Mouse (Mus musculus): Measurements from ENCODE around the gene Noto.
A peak's percentile ranks its signal among the peaks of the same experiment; 100 is the strongest.
"Not testable (repeated sequence)": the region's sequence is repeated elsewhere in the genome, so short reads cannot be mapped to it uniquely, and the experiment has no call there.

Noto gene

GRCm38 (mm10) chr6:85431842-85432431, 8.3 kb downstream of the Noto start, which contains the start of gene Smyd5:
Smyd5 (plus strand) TSS chr6:85431989.
- peak; percentile 94 for DNase-seq

GRCm38 (mm10) chr6:85433865-85434264, 10.2 kb downstream of the Noto start:
- no peak for DNase-seq

- DNase-seq: no peak
Measured at GRCm38 (mm10) chr6:85436204-85436603, 12.5 kb downstream of the Noto start.

GRCm38 (mm10) chr6:85436631-85437030, 12.9 kb downstream of the Noto start:
- no peak for DNase-seq

- no peak for DNase-seq
Measured at GRCm38 (mm10) chr6:85441142-85441541, 17.5 kb downstream of the Noto start.

- no peak for DNase-seq
Measured at GRCm38 (mm10) chr6:85443488-85444233, 20.0 kb downstream of the Noto start.

GRCm38 (mm10) chr6:85444266-85444965, 20.7 kb downstream of the Noto start:
- DNase-seq: no peak

GRCm38 (mm10) chr6:85445286-85445685, 21.6 kb downstream of the Noto start:
- no peak for DNase-seq

GRCm38 (mm10) chr6:85447351-85447750, 23.7 kb downstream of the Noto start:
- DNase-seq: no peak

- not testable (repeated sequence) for DNase-seq
Measured at GRCm38 (mm10) chr6:85450140-85450539, 26.5 kb downstream of the Noto start.

- peak; percentile 98 for DNase-seq
Measured at GRCm38 (mm10) chr6:85450697-85451663, 27.3 kb downstream of the Noto start, which contains the start of gene Cct7. Cct7 (plus strand) TSS chr6:85451514.

- DNase-seq: peak; percentile 92
Measured at GRCm38 (mm10) chr6:85451664-85452410, 28.2 kb downstream of the Noto start, which contains the start of gene Pradc1. Pradc1 (minus strand) TSS chr6:85451970.

- no peak for DNase-seq
Measured at GRCm38 (mm10) chr6:85452411-85452665, 28.7 kb downstream of the Noto start.

GRCm38 (mm10) chr6:85452816-85453215, 29.1 kb downstream of the Noto start:
- DNase-seq: no peak

GRCm38 (mm10) chr6:85459621-85460020, 35.9 kb downstream of the Noto start:
- DNase-seq: no peak

GRCm38 (mm10) chr6:85465381-85465780, 41.7 kb downstream of the Noto start:
- no peak for DNase-seq

GRCm38 (mm10) chr6:85469660-85470430, 46.2 kb downstream of the Noto start:
- no peak for DNase-seq

- no peak for DNase-seq
Measured at GRCm38 (mm10) chr6:85471962-85472361, 48.3 kb downstream of the Noto start.

- DNase-seq: no peak
Measured at GRCm38 (mm10) chr6:85472542-85472941, 48.9 kb downstream of the Noto start.

GRCm38 (mm10) chr6:85475581-85475980, 51.9 kb downstream of the Noto start:
- no peak for DNase-seq

GRCm38 (mm10) chr6:85477366-85477917, 53.8 kb downstream of the Noto start:
- peak; percentile 69 for DNase-seq

All from thymus, postnatal 4 days (tissue).